Mouse (Mus musculus) liver, embryonic 12.5 days (tissue): ENCODE data around the gene Pex13. TPM values are rescaled to one million over a fixed set of nuclear protein-coding genes. Genes with fewer than 3 reads are reported as not detected.
A peak's percentile ranks its signal among the peaks of the same experiment; 100 is the strongest.

Source experiments
- ATAC-seq: fragments of 200-750 bp; cut with Nextera tagmentation; 2 replicates; pipeline ENCODE4 v1.8.0; 2017; ENCODE audit warnings: moderate number of reproducible peaks, mild to moderate bottlenecking, moderate library complexity
- H3K27ac ChIP-seq: fragments of 300-500 bp; sonication (generic); 2 replicates; pipeline ENCODE4 v1.5.1; 2016; ENCODE audit warnings: mild to moderate bottlenecking
- H3K27me3 ChIP-seq: fragments of 300-500 bp; sonication (generic); replicated peaks from 2 replicates; pipeline ENCODE4 v1.6.1; 2016; ENCODE audit warnings: mild to moderate bottlenecking, moderate library complexity
- H3K36me3 ChIP-seq: fragments of 300-500 bp; sonication (generic); 2 replicates; pipeline ENCODE4 v1.6.1; 2016; ENCODE audit warnings: mild to moderate bottlenecking, moderate library complexity
- H3K4me1 ChIP-seq: fragments of 300-500 bp; sonication (generic); 2 replicates; pipeline ENCODE4 v1.6.1; 2016
- H3K4me2 ChIP-seq: fragments of 300-500 bp; sonication (generic); 2 replicates; pipeline ENCODE4 v1.6.1; 2016; ENCODE audit warnings: mild to moderate bottlenecking, moderate library complexity
- H3K4me3 ChIP-seq: fragments of 300-500 bp; sonication (generic); 2 replicates; pipeline ENCODE4 v1.5.1; 2016; ENCODE audit warnings: mild to moderate bottlenecking, moderate library complexity
- H3K9ac ChIP-seq: fragments of 300-500 bp; sonication (generic); 2 replicates; pipeline ENCODE4 v1.6.1; 2016; ENCODE audit warnings: mild to moderate bottlenecking, moderate library complexity
- H3K9me3 ChIP-seq: fragments of 300-500 bp; sonication (generic); replicated peaks from 2 replicates; pipeline ENCODE4 v1.6.1; 2016; ENCODE audit warnings: mild to moderate bottlenecking, moderate library complexity
- WGBS: fragments of 180-500 bp; shearing (Covaris S2); methylation state at CpG from one replicate; pipeline ENCODE4 v1.1.7; 2016; ENCODE audit not compliant: insufficient replicate concordance; 5-methylcytosine and 5-hydroxymethylcytosine counted together
- polyA plus RNA-seq: library from polyadenylated mRNA; unstranded; fragments of >200 nt; fragmentation: Nextera tagmentation; extraction: Ambion mirVana; gene quantifications from 2 replicates; pipeline ENCODE4 v1.2.1, GENCODE M21; 2016

The Pex13 gene
- polyA plus RNA-seq, 1 experiment from 2014 or later: 15.0 TPM

DNA sequence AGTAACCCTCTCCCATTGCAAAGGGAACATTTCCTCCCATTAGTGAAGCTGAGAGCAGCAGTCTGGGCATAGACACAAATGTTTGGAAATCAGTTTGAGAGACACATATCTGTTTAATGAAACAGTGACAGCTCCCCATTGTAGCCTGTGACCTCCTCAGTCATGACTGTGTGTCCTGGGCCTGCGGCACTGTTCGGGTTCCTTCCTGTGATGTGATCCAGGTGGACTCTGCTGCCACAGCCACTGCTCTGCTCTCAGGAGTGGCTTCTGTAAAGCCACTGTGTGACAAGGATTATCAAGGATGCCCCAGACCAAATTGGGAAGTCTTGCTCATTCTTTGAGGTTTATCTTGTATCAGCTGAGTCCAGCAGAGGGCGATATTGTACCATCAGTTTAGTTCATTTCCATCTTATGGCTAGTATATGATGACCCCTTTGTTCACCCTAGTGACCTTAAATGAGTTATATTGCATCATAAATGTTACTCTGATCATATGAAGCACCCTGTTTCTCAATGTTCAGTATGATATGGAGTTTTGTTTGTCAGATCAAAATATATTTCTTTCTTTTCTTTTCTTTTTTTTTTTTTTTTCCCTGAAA lies 13.4 kb upstream of the Pex13 start:
- Histone ChIP-seq H3K27me3 (no peaks in the 10 kb centered on the region), H3K9me3 (no peaks in the 10 kb centered on the region), H3K4me1 (no peaks in the 10 kb centered on the region), H3K4me3 (no peak overlapping the region), H3K27ac (no peak overlapping the region), H3K4me2 (no peak overlapping the region), H3K9ac (no peak overlapping the region), H3K36me3 (peaks cover 77% of the 10 kb centered on the region)
- peak; percentile 32; the same call in 1 of the 2 replicates for ATAC-seq
- 47% methylated on average over 3 of the region's 3 CpGs for WGBS

DNA sequence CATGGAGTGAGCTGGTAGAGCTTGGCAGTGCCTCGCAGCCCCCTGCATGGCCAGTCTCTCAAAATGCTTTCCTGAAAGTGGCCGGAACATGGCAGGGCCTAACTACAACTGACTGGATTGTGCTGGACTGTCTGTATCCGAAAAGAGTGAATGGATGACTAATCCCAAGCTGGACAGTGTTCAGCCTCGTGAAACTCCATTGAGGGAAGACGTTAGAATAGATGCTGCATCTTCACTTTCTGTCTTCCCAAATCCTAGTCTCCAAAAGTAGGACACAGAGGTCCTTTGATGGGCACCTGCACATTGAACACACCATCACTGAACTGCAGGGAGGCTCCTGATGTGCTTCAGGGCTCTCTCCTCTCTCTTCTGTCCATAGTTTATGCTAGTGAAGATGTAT lies 10.3 kb upstream of the Pex13 start:
- WGBS: 75% methylated on average over 5 of the region's 5 CpGs
- H3K27me3 ChIP-seq: no peaks in the 10 kb centered on the region
- no peaks in the 10 kb centered on the region for H3K4me1 ChIP-seq
- H3K9me3 ChIP-seq: no peaks in the 10 kb centered on the region
- H3K4me3 ChIP-seq: no peak overlapping the region
- ATAC-seq: no peak
- H3K9ac ChIP-seq: no peak overlapping the region
- H3K4me2 ChIP-seq: no peak overlapping the region
- no peak overlapping the region for H3K27ac ChIP-seq
- H3K36me3 ChIP-seq: peaks cover 89% of the 10 kb centered on the region

DNA sequence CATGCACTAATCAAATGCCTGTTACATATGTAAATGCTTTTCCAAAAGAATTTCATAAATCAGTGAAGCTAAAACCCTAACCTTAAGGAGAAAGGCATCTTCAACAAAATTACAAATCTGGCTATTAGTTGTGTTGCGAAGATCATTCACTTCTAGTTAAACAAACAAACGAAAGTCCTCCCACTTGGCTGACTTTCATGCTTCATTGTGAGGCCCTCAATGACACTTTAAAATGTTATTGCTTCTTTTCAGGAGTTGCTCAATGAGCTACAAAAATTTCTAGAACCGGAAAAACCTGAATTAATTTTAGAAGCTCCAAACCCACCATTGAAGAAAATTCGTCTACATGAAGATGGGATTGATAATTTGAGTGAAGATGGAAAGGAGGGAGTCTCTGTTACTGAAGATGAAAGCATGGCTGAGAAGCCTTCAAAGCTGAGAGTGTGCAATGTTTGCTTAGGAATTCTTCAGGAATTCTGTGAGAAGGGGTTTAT lies 6.5 kb upstream of the Pex13 start:
- Histone ChIP-seq H3K4me1 (peaks cover 3% of the 10 kb centered on the region), H3K4me3 (no peak overlapping the region), H3K4me2 (no peak overlapping the region), H3K27me3 (no peaks in the 10 kb centered on the region), H3K9me3 (no peaks in the 10 kb centered on the region), H3K27ac (no peak overlapping the region), H3K36me3 (peaks cover 69% of the 10 kb centered on the region), H3K9ac (no peak overlapping the region)
- ATAC-seq: no peak
- 78% methylated on average over 4 of the region's 4 CpGs for WGBS

DNA sequence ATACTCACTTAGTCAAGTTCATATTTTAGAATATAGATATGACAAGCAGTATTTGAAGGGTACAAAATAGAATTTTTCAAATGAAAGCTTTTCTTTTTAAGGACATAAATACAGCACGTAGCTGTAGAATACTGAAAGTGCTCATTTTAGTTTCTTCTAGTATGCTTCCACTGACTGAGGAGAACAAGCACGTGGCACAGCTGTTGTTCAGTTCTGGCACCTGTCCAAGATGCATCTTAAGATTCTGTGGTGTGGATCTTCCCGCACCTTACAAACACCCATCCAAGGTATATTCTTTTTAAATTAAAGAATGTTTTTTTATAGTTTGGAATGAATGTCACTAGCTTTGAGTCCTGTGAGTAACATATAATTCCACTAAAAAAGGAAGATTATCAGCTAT lies 1.4 kb upstream of the Pex13 start:
- Histone ChIP-seq H3K9ac (peak overlapping the region; percentile 92; the same call in 1 of the 2 replicates), H3K36me3 (peaks cover 19% of the 10 kb centered on the region), H3K27me3 (no peaks in the 10 kb centered on the region), H3K4me3 (peak overlapping the region; percentile 85), H3K4me2 (peak overlapping the region; percentile 85), H3K27ac (no peak overlapping the region), H3K4me1 (peaks cover 17% of the 10 kb centered on the region), H3K9me3 (no peaks in the 10 kb centered on the region)
- 54% methylated on average over 3 of the region's 3 CpGs for WGBS
- ATAC-seq: no peak

DNA sequence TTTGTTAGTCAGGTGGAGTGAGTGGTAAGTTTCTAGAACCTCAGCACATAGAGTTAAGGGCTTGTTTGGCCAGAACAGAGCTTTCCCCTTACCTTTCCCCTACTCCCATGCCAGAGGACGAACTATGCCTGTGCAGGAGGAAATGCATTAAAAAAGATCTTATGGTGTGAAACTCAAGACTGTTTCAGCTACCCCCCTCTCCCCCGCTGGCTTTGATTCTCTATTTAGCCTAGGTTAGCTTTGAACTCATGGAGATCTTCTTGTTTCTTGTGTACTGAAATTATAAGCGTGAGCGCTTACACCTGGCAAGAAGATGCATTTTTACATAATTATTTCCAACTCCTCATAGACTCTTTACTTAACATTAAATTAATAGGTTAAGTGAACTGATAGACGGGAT lies 767 bp upstream of the Pex13 start:
- peak overlapping the region; percentile 90 for H3K27ac ChIP-seq
- H3K4me2 ChIP-seq: peak overlapping the region; percentile 85
- WGBS: 5% methylated on average over 5 of the region's 5 CpGs
- H3K27me3 ChIP-seq: no peaks in the 10 kb centered on the region
- ATAC-seq: no peak
- H3K36me3 ChIP-seq: peaks cover 13% of the 10 kb centered on the region
- H3K9me3 ChIP-seq: no peaks in the 10 kb centered on the region
- peak overlapping the region; percentile 85 for H3K4me3 ChIP-seq
- H3K4me1 ChIP-seq: peaks cover 17% of the 10 kb centered on the region
- H3K9ac ChIP-seq: peak overlapping the region; percentile 92

DNA sequence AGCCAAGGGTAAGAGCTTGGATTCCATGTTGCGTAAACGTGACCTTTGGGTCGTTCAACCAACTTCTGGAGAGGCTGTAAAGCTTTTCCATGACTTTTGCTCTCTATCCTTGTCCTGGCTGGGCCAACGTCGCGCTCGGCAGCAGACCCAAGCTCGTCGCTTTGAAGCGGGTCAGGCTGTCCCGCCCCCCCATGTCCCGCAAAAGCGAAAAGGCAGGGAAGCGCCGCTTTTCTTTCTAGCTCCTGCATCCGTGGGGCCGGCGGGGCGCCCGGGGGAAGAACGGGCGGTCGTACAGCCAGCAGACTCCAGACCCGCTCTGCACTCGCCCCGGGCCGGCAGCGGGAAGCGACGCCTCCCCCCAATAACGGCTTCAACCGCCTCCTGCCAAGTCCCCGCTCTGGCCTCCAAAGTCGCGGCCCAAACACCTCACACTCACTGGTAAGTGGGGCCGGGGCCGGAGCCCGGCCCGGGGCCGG lies 410 bp downstream of the Pex13 start, which contains the start of gene Pus10:
Gene Pus10, plus strand, starts transcription at position 364 of the 476 bp plus-strand sequence.
- H3K9me3 ChIP-seq: no peaks in the 10 kb centered on the region
- 1% methylated on average over 40 of the region's 40 CpGs for WGBS
- peak within 1 kb of the TSS; percentile 85 for H3K4me3 ChIP-seq
- peaks cover 4% of the 10 kb centered on the region; the same call in 1 of the 2 replicates for H3K36me3 ChIP-seq
- H3K27me3 ChIP-seq: no peaks in the 10 kb centered on the region
- peak within 1 kb of the TSS; percentile 92 for H3K9ac ChIP-seq
- H3K27ac ChIP-seq: peak within 1 kb of the TSS; percentile 90
- H3K4me2 ChIP-seq: peak within 1 kb of the TSS; percentile 85
- peaks cover 17% of the 10 kb centered on the region for H3K4me1 ChIP-seq
- peak; percentile 65 for ATAC-seq

DNA sequence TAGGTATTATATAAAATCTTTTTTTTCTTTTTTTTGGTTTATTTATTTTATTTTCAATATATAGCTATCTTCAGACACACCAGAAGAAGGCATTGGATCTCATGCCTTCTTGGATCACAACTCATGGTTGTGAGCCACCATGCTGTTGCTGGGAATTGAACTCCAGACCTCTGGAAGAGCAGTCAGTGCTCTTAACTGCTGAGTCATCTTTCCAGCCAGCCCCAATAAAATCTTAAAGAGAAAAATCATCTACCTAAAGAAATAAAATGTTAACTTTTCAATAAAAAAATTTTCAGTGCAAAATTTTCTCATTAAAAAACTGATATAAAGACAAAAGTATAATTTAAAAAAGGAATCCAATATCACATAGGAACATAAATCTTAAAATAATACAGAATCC lies 1.5 kb downstream of the Pex13 start:
- Histone ChIP-seq H3K27me3 (no peaks in the 10 kb centered on the region), H3K4me3 (no peak overlapping the region), H3K9ac (no peak overlapping the region), H3K9me3 (no peaks in the 10 kb centered on the region), H3K27ac (no peak overlapping the region), H3K4me1 (peaks cover 17% of the 10 kb centered on the region), H3K36me3 (peaks cover 4% of the 10 kb centered on the region; the same call in 1 of the 2 replicates), H3K4me2 (peak overlapping the region; percentile 32; the same call in 1 of the 2 replicates)
- ATAC-seq: no peak

DNA sequence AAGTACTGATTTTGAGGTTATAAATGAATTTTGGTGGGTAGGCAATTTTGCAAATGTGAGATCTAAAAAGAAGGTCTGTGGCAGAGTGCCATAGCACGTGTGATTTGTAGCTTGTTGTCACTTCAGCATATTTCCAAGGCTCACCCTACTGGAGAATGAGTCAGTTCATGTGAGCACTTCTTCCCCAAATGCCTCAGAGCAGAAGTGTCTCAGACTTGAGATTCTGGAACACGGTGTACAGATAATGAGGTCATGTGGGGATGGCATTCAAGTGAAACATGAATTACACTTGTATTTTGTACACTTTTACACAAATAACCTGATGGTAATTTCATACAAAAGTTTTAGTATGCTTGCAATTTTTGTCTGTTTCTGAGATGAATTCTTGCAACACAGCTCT lies 8.0 kb downstream of the Pex13 start:
- H3K4me1 ChIP-seq: 0 out of 2 replicates have a peak, but pooled peaks cover under 1% of the 10 kb centered on the region
- ATAC-seq: no peak
- no peak overlapping the region for H3K27ac ChIP-seq
- H3K9ac ChIP-seq: no peak overlapping the region
- no peaks in the 10 kb centered on the region for H3K9me3 ChIP-seq
- H3K36me3 ChIP-seq: peaks cover 5% of the 10 kb centered on the region; the same call in 1 of the 2 replicates
- no peak overlapping the region for H3K4me3 ChIP-seq
- WGBS: 52% methylated on average over 2 of the region's 2 CpGs
- H3K27me3 ChIP-seq: no peaks in the 10 kb centered on the region
- no peak overlapping the region for H3K4me2 ChIP-seq

DNA sequence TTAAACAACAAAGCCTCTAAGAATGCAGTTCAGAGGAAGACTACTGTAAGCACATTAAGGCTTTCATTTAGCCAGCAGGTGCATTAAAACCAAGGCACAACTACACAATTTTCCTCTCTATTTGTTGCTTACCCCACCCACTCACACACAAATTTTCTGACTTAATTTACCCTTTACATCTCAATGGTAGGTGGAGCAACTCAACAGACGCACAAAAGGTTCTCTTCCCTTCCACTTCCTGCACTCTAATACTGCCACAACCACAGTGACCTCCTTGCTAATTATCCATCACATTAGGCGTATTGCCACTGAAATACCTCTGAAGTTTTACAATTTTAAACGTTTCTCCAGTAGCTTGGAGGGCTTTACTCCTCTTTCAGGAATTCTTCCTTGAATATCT lies 12.1 kb downstream of the Pex13 start:
- Histone ChIP-seq H3K27me3 (no peaks in the 10 kb centered on the region), H3K36me3 (peaks cover 28% of the 10 kb centered on the region), H3K9ac (no peak overlapping the region), H3K9me3 (no peaks in the 10 kb centered on the region), H3K27ac (no peak overlapping the region), H3K4me2 (no peak overlapping the region), H3K4me3 (no peak overlapping the region), H3K4me1 (no peaks in the 10 kb centered on the region)
- ATAC-seq: no peak
- WGBS: 66% methylated on average over 3 of the region's 3 CpGs

DNA sequence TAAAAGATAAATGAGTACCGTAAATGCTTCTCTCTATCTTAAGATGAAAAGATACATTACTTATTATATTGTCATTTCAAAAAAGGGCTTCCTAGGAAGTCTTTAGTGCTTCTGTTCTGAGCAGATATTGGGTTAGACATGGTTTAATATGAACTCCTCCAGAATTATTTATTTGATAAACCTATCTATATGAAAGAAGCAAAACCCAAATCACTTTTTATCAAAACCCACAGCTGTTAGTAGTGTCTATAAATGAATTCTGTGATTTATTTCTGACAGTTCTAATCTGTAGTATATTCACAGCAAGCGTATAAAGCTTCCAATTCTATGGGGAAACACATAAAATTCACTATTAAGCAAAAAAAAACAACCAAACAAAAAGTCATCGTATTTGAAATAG lies 17.9 kb downstream of the Pex13 start:
- no peaks in the 10 kb centered on the region for H3K9me3 ChIP-seq
- H3K27me3 ChIP-seq: no peaks in the 10 kb centered on the region
- H3K36me3 ChIP-seq: peaks cover 43% of the 10 kb centered on the region
- H3K27ac ChIP-seq: no peak overlapping the region
- 84% methylated on average over 3 of the region's 3 CpGs for WGBS
- no peak for ATAC-seq
- H3K4me3 ChIP-seq: no peak overlapping the region
- H3K9ac ChIP-seq: no peak overlapping the region
- H3K4me2 ChIP-seq: no peak overlapping the region
- no peaks in the 10 kb centered on the region for H3K4me1 ChIP-seq

DNA sequence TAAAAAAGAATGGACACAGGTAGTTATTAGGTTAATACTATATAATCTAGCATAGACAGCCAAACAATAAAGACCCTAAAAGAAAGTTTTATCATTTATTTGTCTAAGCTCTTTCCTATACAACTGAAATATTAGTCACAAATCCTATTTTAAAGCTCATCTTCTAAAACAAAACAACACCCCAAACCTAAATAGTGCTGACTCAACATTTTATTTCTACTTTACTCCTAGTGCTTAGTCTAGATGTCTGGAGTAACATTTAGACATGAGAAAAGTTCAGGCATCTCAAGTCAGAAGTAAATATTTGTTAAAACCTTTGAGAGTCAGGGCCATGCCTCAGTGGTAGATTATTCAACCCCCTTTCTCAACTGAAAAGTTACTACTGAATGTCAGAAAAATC lies 18.3 kb downstream of the Pex13 start:
- peaks cover 47% of the 10 kb centered on the region for H3K36me3 ChIP-seq

DNA sequence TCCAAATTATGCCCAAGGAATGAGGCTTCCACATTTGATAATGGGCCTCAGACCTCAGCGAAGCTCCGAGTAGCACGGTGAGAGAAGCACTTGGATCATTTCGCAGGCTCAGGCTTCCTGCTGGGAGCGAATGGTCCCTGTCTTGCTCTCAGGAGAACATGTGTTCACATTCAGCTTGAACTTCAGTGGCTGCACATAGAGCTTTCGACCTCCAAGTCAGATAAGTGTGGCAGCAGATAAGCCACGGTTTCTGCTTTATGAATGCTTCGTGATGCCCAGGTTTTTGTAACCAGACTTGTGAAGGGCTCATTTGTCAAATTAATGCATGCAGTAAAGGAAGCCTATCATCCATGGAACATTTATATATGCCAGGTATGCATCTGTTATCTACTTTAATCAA lies 31.2 kb downstream of the Pex13 start:
- Histone ChIP-seq H3K4me3 (peak overlapping the region; percentile 85; the same call in 1 of the 2 replicates), H3K9ac (no peak overlapping the region), H3K4me2 (peak overlapping the region; percentile 91), H3K27ac (0 out of 2 replicates have a peak overlapping the region, but pooled peaks have one; percentile 20), H3K36me3 (peaks cover 18% of the 10 kb centered on the region), H3K27me3 (no peaks in the 10 kb centered on the region), H3K4me1 (peaks cover 14% of the 10 kb centered on the region), H3K9me3 (no peaks in the 10 kb centered on the region)
- ATAC-seq: no peak
- 43% methylated on average over 8 of the region's 8 CpGs for WGBS

More for the DNA sequence above, 18.3 kb downstream of the Pex13 start:
- Histone ChIP-seq H3K9ac (no peak overlapping the region), H3K4me1 (no peaks in the 10 kb centered on the region), H3K4me2 (no peak overlapping the region), H3K27me3 (no peaks in the 10 kb centered on the region), H3K9me3 (no peaks in the 10 kb centered on the region), H3K4me3 (no peak overlapping the region), H3K27ac (no peak overlapping the region)
- no peak for ATAC-seq

DNA sequence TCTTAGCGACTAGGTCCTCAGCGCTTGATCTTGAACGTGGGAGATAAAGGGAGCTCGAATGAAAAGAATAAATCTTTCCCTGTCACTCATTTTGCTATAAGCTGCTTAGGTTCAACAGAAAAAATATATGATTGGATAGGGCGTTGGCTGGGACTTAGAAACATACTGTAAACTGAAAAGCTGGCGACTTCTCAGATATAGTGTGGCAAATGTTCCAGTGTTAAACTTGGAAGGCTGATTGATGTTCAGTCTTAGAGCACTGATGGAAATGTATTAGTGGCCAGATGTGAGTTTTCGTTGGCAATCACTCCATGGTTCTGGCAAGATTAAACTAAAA lies 31.9 kb downstream of the Pex13 start:
- H3K9me3 ChIP-seq: no peaks in the 10 kb centered on the region
- WGBS: 9% methylated on average over 7 of the region's 7 CpGs
- H3K9ac ChIP-seq: peak overlapping the region; percentile 94
- peak overlapping the region; percentile 60 for H3K27ac ChIP-seq
- H3K4me1 ChIP-seq: peaks cover 14% of the 10 kb centered on the region
- peaks cover 14% of the 10 kb centered on the region for H3K36me3 ChIP-seq
- H3K27me3 ChIP-seq: no peaks in the 10 kb centered on the region
- H3K4me3 ChIP-seq: peak overlapping the region; percentile 85
- no peak for ATAC-seq
- H3K4me2 ChIP-seq: peak overlapping the region; percentile 91
